Mouse (Mus musculus) heart, embryonic 13.5 days (tissue): ENCODE results near the gene Gpat3. TPM values are rescaled to one million over a fixed set of nuclear protein-coding genes. Genes with fewer than 3 reads are reported as not detected.

Source experiments
- ATAC-seq: fragments of 200-750 bp; cut with Nextera tagmentation; 2 replicates; pipeline ENCODE4 v1.8.0; 2017; ENCODE audit warnings: moderate TSS enrichment; ENCODE audit not compliant: insufficient number of reproducible peaks, low FRiP score, low TSS enrichment; ENCODE audit errors: extremely low read depth
- H3K27ac ChIP-seq: fragments of 300-500 bp; sonication (generic); replicated peaks from 2 replicates; pipeline ENCODE4 v1.5.1; 2015; ENCODE audit warnings: moderate library complexity, mild to moderate bottlenecking, inconsistent platforms
- H3K27me3 ChIP-seq: fragments of 300-500 bp; sonication (generic); replicated peaks from 2 replicates; pipeline ENCODE4 v1.6.1; 2015; ENCODE audit warnings: mild to moderate bottlenecking, inconsistent platforms
- H3K36me3 ChIP-seq: fragments of 300-500 bp; sonication (generic); 2 replicates; pipeline ENCODE4 v1.6.1; 2015; ENCODE audit warnings: mild to moderate bottlenecking, inconsistent platforms
- H3K4me1 ChIP-seq: fragments of 300-500 bp; sonication (generic); 2 replicates; pipeline ENCODE4 v1.6.1; 2015; ENCODE audit warnings: inconsistent platforms
- H3K4me2 ChIP-seq: fragments of 300-500 bp; sonication (generic); 2 replicates; pipeline ENCODE4 v1.6.1; 2015; ENCODE audit warnings: inconsistent platforms, mild to moderate bottlenecking, moderate library complexity
- H3K4me3 ChIP-seq: fragments of 300-500 bp; sonication (generic); 2 replicates; pipeline ENCODE4 v1.5.1; 2015; ENCODE audit warnings: moderate library complexity, mild to moderate bottlenecking, inconsistent platforms
- H3K9ac ChIP-seq: fragments of 300-500 bp; sonication (generic); 2 replicates; pipeline ENCODE4 v1.6.1; 2015; ENCODE audit warnings: inconsistent platforms, mild to moderate bottlenecking, moderate library complexity
- H3K9me3 ChIP-seq: fragments of 300-500 bp; sonication (generic); 2 replicates; pipeline ENCODE4 v1.6.1; 2016; ENCODE audit warnings: inconsistent platforms
- WGBS: fragments of 180-500 bp; shearing (Covaris S2); methylation state at CpG from one replicate; pipeline ENCODE4 v1.1.7; 2015; ENCODE audit warnings: mixed read lengths; 5-methylcytosine and 5-hydroxymethylcytosine counted together
- polyA plus RNA-seq: library from polyadenylated mRNA; unstranded; fragments of >200 nt; fragmentation: Nextera tagmentation; extraction: Ambion mirVana; gene quantifications from 2 replicates; pipeline ENCODE4 v1.2.1, GENCODE M21; 2015

The Gpat3 gene
- polyA plus RNA-seq, 1 experiment from 2014 or later = 9.0 TPM

DNA sequence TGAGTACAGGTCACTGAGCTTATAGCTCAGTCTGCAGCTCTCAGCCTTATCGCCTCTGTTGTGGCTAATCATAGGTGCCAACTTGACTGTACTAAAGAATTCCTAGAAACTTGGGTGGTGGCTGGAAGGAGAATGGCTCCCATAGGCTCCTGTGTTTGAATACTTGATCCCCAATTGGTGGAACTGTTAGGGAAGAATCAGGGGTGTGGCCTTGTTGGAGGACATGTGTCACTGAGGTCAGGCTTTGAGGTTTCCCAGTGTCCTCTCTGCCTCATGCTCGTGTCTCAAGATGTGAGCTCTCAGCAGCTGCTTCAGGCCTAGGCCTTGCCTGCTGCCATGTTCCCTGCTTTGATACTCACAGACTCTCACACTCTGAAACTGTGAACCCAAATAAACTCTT lies 11.7 kb upstream of the Gpat3 start:
- Histone ChIP-seq H3K4me1 (peaks cover 29% of the 10 kb centered on the region), H3K9me3 (no peaks in the 10 kb centered on the region), H3K36me3 (0 out of 2 replicates have a peak, but pooled peaks cover 4% of the 10 kb centered on the region), H3K27me3 (no peaks in the 10 kb centered on the region), H3K9ac (no peak overlapping the region), H3K27ac (no peak overlapping the region), H3K4me3 (no peak overlapping the region), H3K4me2 (no peak overlapping the region)
- 80% methylated on average over 2 of the region's 2 CpGs for WGBS
- ATAC-seq = no peak

DNA sequence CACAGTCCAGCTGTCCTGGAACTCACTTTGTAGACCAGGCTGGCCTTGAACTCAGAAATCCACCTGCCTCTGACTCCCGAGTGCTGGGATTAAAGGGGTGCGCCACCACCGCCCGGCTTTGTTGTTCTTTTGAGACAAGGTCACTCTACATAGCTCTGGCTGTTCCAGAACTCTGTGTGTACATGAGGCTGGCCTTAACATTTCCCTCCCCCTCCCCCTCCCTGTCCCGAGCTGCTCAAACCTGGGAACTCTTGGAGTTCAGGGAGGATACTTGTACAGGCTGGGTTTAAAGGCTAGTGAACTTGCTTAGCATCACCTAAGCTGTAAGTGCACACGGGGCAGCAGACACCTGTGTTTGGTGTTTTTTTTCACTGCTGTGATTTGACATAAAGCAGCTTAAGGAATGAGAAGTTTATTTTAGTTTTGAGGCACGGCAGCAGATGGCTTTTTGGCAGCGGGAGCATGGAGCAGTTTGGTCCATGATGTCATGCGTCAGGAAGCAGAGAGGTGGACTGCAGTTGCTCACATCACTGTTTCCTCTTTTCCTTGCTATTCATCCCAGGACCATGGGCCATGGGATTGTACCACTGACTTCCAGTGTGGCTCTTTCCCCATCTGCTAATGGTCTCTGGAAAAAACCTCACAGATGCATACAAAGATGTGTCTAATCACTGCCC lies 9.5 kb upstream of the Gpat3 start:
- H3K36me3 ChIP-seq = 0 out of 2 replicates have a peak, but pooled peaks cover 4% of the 10 kb centered on the region
- no peaks in the 10 kb centered on the region for H3K9me3 ChIP-seq
- H3K4me2 ChIP-seq = peak overlapping the region; percentile 31
- H3K27me3 ChIP-seq = no peaks in the 10 kb centered on the region
- peaks cover 30% of the 10 kb centered on the region for H3K4me1 ChIP-seq
- WGBS = 27% methylated on average over 9 of the region's 9 CpGs
- H3K4me3 ChIP-seq = no peak overlapping the region
- peak overlapping the region; percentile 87 for H3K27ac ChIP-seq
- H3K9ac ChIP-seq = no peak overlapping the region
- no peak for ATAC-seq

DNA sequence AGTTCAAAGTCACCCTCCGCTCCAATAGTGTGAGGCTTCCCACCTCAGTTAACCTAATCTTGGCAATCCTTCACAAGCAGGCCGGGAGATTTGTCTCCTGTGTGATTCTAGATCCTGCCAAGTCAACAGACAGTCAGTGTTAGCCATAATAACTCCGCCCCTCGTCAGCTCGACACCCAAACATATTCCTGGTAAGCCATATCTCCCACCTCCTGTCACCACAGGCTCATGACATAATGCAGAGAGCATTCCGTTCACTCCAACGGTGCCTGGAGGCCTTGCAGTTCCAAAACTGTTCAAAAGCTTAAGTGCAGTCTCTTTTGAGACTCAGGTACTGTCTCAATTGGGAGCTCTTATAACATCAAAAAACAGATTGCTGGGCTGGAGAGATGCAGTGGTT lies 7.6 kb upstream of the Gpat3 start:
- Histone ChIP-seq H3K27me3 (no peaks in the 10 kb centered on the region), H3K9ac (no peak overlapping the region), H3K4me1 (peaks cover 33% of the 10 kb centered on the region), H3K9me3 (peaks cover 11% of the 10 kb centered on the region), H3K27ac (peak overlapping the region; percentile 83), H3K36me3 (peaks cover 18% of the 10 kb centered on the region), H3K4me2 (no peak overlapping the region), H3K4me3 (no peak overlapping the region)
- ATAC-seq = peak; percentile 66; the same call in 1 of the 2 replicates
- WGBS = 15% methylated on average over 7 of the region's 7 CpGs

DNA sequence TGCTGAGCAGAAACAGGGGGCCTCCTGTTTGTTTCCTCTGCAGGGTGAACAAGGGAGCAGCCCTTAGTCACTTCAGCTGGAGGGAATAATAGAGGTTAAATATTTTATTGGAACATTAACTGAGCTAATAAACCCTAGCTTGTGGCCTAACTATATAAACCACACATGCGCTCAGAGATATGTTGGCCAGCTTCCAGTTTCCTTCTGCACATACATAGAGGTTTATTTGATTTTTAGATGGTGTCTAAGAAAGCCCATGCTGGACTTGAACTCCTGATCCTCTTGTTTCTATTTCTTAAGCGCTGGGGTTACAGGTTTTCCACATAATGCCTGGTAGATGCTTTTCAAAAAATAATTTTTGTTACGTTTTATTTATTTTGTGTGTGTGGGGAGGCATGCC lies 1.0 kb upstream of the Gpat3 start:
- peak overlapping the region; percentile 78 for H3K4me3 ChIP-seq
- peaks cover 11% of the 10 kb centered on the region for H3K9me3 ChIP-seq
- H3K9ac ChIP-seq = peak overlapping the region; percentile 92
- ATAC-seq = no peak
- peaks cover 17% of the 10 kb centered on the region for H3K36me3 ChIP-seq
- WGBS = 42% methylated on average over 3 of the region's 3 CpGs
- peaks cover 13% of the 10 kb centered on the region for H3K27me3 ChIP-seq
- peak overlapping the region; percentile 96; the same call in 1 of the 2 replicates for H3K27ac ChIP-seq
- H3K4me1 ChIP-seq = peaks cover 37% of the 10 kb centered on the region
- H3K4me2 ChIP-seq = peak overlapping the region; percentile 90

DNA sequence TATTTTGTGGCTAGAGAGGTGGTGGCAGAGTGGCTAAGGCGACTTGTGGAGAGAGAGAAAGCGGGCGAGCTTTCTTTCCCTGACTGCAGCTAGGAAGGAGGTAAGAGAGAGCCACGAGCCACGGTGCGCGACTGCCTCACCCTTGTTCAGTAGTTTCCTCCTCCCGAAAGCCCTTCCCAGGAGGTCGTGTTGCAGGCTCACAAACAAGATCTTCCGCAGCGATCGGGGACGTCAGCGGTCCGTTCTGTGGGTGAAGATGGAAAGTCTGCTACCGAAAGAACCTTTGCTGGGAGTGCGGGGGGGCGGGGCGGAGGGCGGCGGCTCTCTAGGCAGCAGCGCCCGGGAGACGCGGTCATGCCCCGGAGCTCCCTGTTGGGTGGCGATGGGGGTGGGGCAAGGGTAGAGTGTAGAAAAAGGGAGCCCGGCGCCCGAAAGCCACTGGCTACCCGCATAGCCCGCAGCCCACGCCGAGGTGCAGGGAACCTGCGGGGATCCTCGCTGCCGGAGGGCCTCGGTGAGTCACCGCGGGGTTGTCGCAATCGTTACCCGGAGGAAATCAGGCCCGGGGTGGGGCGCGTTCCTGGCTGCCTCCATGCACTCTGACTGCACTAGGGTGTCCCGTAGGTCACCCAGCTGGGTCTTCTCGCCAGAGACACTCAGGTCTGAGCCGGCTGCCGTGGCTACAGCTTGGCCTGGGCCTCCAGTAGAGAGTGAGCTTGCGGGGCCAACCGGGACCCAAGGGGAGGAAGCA lies 510 bp downstream of the Gpat3 start:
- H3K27ac ChIP-seq = peak overlapping the region; percentile 96
- ATAC-seq = peak; percentile 57; the same call in 1 of the 2 replicates
- under 1% methylated on average over 52 of the region's 52 CpGs for WGBS
- H3K9me3 ChIP-seq = peaks cover 11% of the 10 kb centered on the region
- H3K36me3 ChIP-seq = peaks cover 19% of the 10 kb centered on the region
- peak overlapping the region; percentile 92 for H3K9ac ChIP-seq
- peak overlapping the region; percentile 78 for H3K4me3 ChIP-seq
- H3K4me2 ChIP-seq = peak overlapping the region; percentile 90
- peaks cover 13% of the 10 kb centered on the region for H3K27me3 ChIP-seq
- peaks cover 36% of the 10 kb centered on the region for H3K4me1 ChIP-seq

DNA sequence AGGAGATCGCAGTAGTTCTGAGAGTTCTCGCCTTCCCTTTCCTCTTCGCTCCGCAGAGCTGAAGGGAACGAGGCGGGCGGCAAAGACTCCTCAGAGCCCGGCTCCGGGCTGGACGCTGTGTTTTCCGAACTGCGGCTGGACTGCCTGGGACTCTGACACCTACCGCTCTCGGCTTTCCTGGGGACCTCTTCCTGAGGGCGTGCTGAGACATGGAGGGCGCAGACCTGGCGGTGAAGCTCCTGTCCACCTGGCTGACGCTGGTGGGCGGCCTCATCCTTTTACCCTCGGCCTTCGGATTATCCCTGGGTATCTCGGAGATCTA lies 1.0 kb downstream of the Gpat3 start:
- WGBS = 1% methylated on average over 22 of the region's 22 CpGs
- Histone ChIP-seq H3K4me2 (peak overlapping the region; percentile 90), H3K36me3 (peaks cover 15% of the 10 kb centered on the region), H3K4me3 (peak overlapping the region; percentile 78), H3K4me1 (peaks cover 34% of the 10 kb centered on the region), H3K9ac (peak overlapping the region; percentile 92), H3K9me3 (peaks cover 11% of the 10 kb centered on the region), H3K27me3 (peaks cover 13% of the 10 kb centered on the region), H3K27ac (peak overlapping the region; percentile 96)
- ATAC-seq = 0 out of 2 replicates have a peak, but pooled peaks have one; percentile 9

DNA sequence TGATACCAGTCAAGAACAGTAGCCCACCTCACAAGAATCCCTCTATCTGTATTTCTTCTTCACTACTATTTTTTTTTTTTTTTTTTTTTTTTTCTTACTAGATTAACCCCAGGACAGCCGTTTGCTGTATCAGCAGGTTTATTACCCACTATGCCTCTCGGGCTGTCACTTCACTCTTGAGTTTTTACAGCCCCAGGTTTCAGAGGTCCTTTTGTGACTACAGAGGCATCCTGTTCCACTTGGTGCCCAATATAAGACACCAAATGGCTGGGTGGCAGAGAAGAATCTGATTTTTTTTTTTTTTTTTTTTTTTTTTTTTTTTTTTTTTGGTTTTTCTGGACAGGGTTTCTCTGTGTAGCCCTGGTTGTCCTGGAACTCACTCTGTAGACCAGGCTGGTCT lies 1.6 kb downstream of the Gpat3 start:
- Histone ChIP-seq H3K4me3 (peak overlapping the region; percentile 78), H3K4me1 (peaks cover 34% of the 10 kb centered on the region), H3K36me3 (peaks cover 9% of the 10 kb centered on the region), H3K27ac (peak overlapping the region; percentile 96), H3K4me2 (peak overlapping the region; percentile 90), H3K9ac (peak overlapping the region; percentile 92), H3K27me3 (peaks cover 13% of the 10 kb centered on the region), H3K9me3 (peaks cover 5% of the 10 kb centered on the region)
- no peak for ATAC-seq
- WGBS = 2% methylated on average over 2 of the region's 2 CpGs

DNA sequence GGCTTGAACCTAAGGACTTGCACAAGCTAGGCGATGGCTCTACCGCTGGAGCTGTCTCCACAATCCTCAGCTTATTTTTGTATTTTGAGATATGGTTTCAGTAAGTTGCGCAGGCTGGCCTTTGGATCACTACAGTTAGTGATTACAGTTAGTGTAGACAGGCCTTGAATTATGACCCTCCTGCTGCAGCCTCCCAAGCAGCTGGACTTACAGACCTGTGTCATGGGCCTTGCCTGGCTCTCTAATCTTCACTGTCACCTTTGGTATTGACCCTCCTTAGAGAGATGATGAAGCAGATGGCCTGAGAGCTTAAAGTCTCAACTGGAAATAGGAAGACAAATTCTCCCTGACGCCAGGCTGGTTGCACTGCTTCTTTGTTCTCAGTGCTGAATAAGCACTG lies 8.4 kb downstream of the Gpat3 start:
- H3K4me2 ChIP-seq = no peak overlapping the region
- no peak overlapping the region for H3K4me3 ChIP-seq
- H3K36me3 ChIP-seq = peaks cover 8% of the 10 kb centered on the region; the same call in 1 of the 2 replicates
- no peak for ATAC-seq
- H3K27me3 ChIP-seq = no peaks in the 10 kb centered on the region
- 76% methylated on average over 4 of the region's 4 CpGs for WGBS
- no peaks in the 10 kb centered on the region for H3K4me1 ChIP-seq
- no peak overlapping the region for H3K27ac ChIP-seq
- H3K9ac ChIP-seq = no peak overlapping the region
- H3K9me3 ChIP-seq = no peaks in the 10 kb centered on the region

DNA sequence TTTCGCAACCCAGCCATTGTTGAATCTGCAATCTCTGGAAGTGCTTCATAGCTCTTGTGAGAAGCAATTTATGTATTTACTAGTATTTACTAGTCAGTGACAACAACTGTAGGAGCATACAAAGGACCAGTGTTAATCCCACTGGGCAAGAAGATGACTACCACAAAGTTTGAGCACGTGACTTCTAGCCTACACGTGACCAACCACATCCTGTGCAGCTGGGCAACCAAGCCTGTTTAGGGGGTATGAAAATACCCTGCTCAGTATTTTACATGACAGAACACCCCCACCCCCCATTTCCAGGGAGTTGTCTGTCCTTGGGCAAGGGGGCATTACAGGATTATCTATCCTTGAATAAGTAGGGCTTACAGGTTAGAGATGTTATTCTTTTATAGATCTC lies 11.0 kb downstream of the Gpat3 start:
- no peak for ATAC-seq
- H3K4me2 ChIP-seq = no peak overlapping the region
- peaks cover 3% of the 10 kb centered on the region; the same call in 1 of the 2 replicates for H3K36me3 ChIP-seq
- H3K9ac ChIP-seq = no peak overlapping the region
- no peaks in the 10 kb centered on the region for H3K27me3 ChIP-seq
- 88% methylated on average over 3 of the region's 3 CpGs for WGBS
- no peak overlapping the region for H3K27ac ChIP-seq
- H3K9me3 ChIP-seq = no peaks in the 10 kb centered on the region
- H3K4me1 ChIP-seq = peaks cover 21% of the 10 kb centered on the region
- H3K4me3 ChIP-seq = no peak overlapping the region

DNA sequence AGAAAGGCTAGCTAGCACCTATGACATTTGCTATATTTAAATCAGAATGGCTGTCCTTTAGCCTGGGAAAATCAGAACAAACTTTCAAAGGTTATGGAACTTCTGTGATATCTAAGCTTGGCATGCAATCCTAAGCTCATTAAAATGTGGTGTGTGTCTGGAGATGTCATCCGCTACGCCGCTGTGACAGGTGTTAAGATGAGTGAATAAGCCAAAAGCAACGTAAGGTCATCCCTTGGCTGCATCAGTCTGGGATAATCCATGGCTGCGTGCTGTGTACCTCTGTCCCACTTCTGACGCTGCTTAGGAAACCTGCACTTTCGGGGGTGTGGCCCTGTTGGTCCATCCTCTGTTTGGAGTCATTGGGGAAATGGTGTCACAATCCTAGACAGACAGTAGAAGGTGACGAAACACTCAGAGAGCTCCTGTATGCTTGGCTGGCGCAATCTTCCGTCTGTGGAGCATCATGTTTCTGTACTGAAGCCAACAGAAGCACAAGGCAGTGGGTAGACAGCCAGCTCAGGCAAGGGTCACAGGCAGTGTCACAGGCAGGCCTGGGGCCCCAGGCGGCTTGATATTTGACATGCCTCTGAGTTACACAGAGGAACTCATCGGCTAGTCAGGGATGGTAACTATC lies 15.0 kb downstream of the Gpat3 start:
- H3K4me2 ChIP-seq = peak overlapping the region; percentile 32

DNA sequence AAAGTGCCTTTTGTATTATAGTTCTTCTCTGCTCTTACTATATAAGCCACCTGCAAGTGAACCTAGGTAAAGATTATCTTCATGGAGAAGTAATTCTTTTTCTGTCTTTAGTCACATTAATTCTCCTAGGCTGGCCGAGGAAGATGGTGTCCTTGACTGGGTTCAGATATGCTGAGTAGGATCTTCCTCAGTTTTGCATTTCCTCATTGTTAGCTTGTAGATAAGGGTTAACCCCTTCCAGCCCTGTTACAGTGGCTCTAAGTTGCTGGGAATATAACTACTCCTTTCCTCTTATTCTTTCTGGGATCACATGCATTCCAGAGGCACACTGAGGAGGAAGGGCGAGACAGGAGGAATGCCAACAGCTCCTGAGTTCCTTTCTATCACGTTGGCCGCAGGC lies 15.6 kb downstream of the Gpat3 start:
- H3K27ac ChIP-seq = peak overlapping the region; percentile 83
- peak overlapping the region; percentile 32 for H3K4me2 ChIP-seq

More for the DNA sequence above, 15.0 kb downstream of the Gpat3 start:
- H3K4me1 ChIP-seq = peaks cover 39% of the 10 kb centered on the region
- H3K4me3 ChIP-seq = no peak overlapping the region
- no peaks in the 10 kb centered on the region for H3K9me3 ChIP-seq
- H3K9ac ChIP-seq = peak overlapping the region; percentile 5; the same call in 1 of the 2 replicates
- H3K27me3 ChIP-seq = no peaks in the 10 kb centered on the region
- peaks cover 3% of the 10 kb centered on the region; the same call in 1 of the 2 replicates for H3K36me3 ChIP-seq
- peak; percentile 63; the same call in 1 of the 2 replicates for ATAC-seq
- peak overlapping the region; percentile 83 for H3K27ac ChIP-seq
- 29% methylated on average over 12 of the region's 12 CpGs for WGBS

More for the DNA sequence above, 15.6 kb downstream of the Gpat3 start:
- Histone ChIP-seq H3K36me3 (peaks cover 3% of the 10 kb centered on the region; the same call in 1 of the 2 replicates), H3K9me3 (no peaks in the 10 kb centered on the region), H3K9ac (no peak overlapping the region), H3K4me1 (peaks cover 44% of the 10 kb centered on the region), H3K27me3 (no peaks in the 10 kb centered on the region), H3K4me3 (no peak overlapping the region)
- WGBS = 16% methylated on average over 4 of the region's 4 CpGs
- ATAC-seq = no peak
